Mouse (Mus musculus) liver, adult 2 months (tissue): ENCODE results near the gene Sertad2. TPM values are rescaled to one million over a fixed set of nuclear protein-coding genes. Genes with fewer than 3 reads are reported as not detected.

Experiments
- DNase-seq: peaks from one replicate; pipeline ENCODE4 v3.0.0-alpha.2; 2011; ENCODE audit warnings: low read depth, low spot score; ENCODE audit errors: extremely low read depth
- H3K27ac ChIP-seq: fragments of 200-500 bp; replicated peaks from 2 replicates; pipeline ENCODE4 v1.5.1; 2012; ENCODE audit warnings: low read depth, mild to moderate bottlenecking, control low read depth, inconsistent platforms, low read length; ENCODE audit not compliant: insufficient read depth
- H3K27me3 ChIP-seq: fragments of 200-500 bp; 2 replicates; pipeline ENCODE4 v1.6.1; 2012; ENCODE audit warnings: mild to moderate bottlenecking, moderate library complexity, low read length, inconsistent platforms; ENCODE audit not compliant: control insufficient read depth, insufficient read depth
- H3K36me3 ChIP-seq: fragments of 200-500 bp; 2 replicates; pipeline ENCODE4 v1.6.1; 2012; ENCODE audit warnings: low read length, inconsistent platforms; ENCODE audit not compliant: control insufficient read depth, insufficient read depth
- H3K4me1 ChIP-seq: fragments of 200-500 bp; 2 replicates; pipeline ENCODE4 v1.6.1; 2011; ENCODE audit warnings: low read length; ENCODE audit not compliant: control insufficient read depth, insufficient read depth
- H3K4me3 ChIP-seq: fragments of 200-500 bp; 2 replicates; pipeline ENCODE4 v1.5.1; 2011; ENCODE audit warnings: low read depth, mild to moderate bottlenecking, control low read depth, low read length, moderate library complexity; ENCODE audit not compliant: insufficient read depth
- H3K79me2 ChIP-seq: fragments of 200-500 bp; 2 replicates; pipeline ENCODE4 v1.6.1; 2012; ENCODE audit warnings: inconsistent platforms, mild to moderate bottlenecking, low read length, moderate library complexity; ENCODE audit not compliant: control insufficient read depth, insufficient read depth
- H3K9ac ChIP-seq: fragments of 200-500 bp; 2 replicates; pipeline ENCODE4 v1.6.1; 2012; ENCODE audit warnings: low read depth, mild to moderate bottlenecking, control low read depth, inconsistent platforms, low read length
- CTCF ChIP-seq: fragments of 200-500 bp; IDR thresholded peaks from 2 replicates; pipeline ENCODE4 v1.5.1; 2011; ENCODE audit warnings: low read depth, low read length, control low read depth
- POLR2A ChIP-seq: fragments of 200-500 bp; IDR thresholded peaks from 2 replicates; pipeline ENCODE4 v1.6.1; 2011; ENCODE audit warnings: low read length, control low read depth; ENCODE audit not compliant: insufficient read depth; ENCODE audit errors: extremely low read depth
- WGBS: fragments of 180-500 bp; shearing (Covaris S2); methylation state at CpG from one replicate; pipeline ENCODE4 v1.1.7; 2018; 5-methylcytosine and 5-hydroxymethylcytosine counted together
- polyA plus RNA-seq: library from polyadenylated mRNA; depleted of rRNA; stranded (reverse); fragments of >200 nt; gene quantifications from 2 replicates; pipeline ENCODE4 v1.2.3, GENCODE M21; 2012
- total RNA-seq: library from RNA; depleted of rRNA; stranded (reverse); fragments of >200 nt; gene quantifications from 2 replicates; pipeline ENCODE4 v1.2.3, GENCODE M21; 2014

The Sertad2 gene
- total and polyA plus RNA-seq, 2 experiments: 8.0 to 9.3 TPM

- Histone ChIP-seq H3K4me3 (no peak overlapping the region), H3K27ac (no peak overlapping the region), H3K79me2 (peaks cover 4% of the 10 kb centered on the region; the same call in 1 of the 2 replicates), H3K4me1 (no peaks in the 10 kb centered on the region), H3K9ac (no peak overlapping the region), H3K36me3 (no peaks in the 10 kb centered on the region), H3K27me3 (no peaks in the 10 kb centered on the region)
- WGBS: 65% methylated on average over 8 of the region's 8 CpGs
- TF ChIP-seq POLR2A (no peak), CTCF (no peak)
- DNase-seq: no peak
Observed at GRCm38 (mm10) chr11:20576046-20576635, 33.1 kb downstream of the Sertad2 start.

DNA sequence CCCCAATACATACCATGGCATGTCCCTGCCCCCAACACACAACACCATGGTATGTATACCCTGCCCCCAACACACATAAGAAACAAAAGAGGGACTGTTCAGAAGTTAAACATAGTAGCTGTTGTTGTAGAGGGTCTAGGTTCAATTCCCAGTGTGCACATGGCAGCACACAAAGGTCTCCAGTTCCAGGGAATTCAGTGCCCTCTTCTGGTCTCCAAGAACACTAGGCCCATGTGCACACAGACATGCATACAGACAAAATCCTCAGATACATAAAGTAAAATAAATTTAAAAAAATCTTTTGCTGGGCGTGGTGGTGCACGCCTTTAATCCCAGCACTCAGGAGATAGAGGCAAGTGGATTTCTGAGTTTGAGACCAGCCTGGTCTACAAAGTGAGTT lies 39.7 kb downstream of the Sertad2 start:
- DNase-seq: peak; percentile 3
- Histone ChIP-seq H3K27ac (no peak overlapping the region), H3K4me1 (peaks cover 2% of the 10 kb centered on the region), H3K36me3 (no peaks in the 10 kb centered on the region), H3K4me3 (no peak overlapping the region), H3K27me3 (no peaks in the 10 kb centered on the region), H3K9ac (no peak overlapping the region), H3K79me2 (no peaks in the 10 kb centered on the region)
- TF ChIP-seq CTCF: no peak
- TF ChIP-seq POLR2A: no peak
- 98% methylated on average over 2 of the region's 2 CpGs for WGBS

GRCm38 (mm10) chr11:20585297-20585696 lies 42.2 kb downstream of the Sertad2 start:
- H3K27ac ChIP-seq: no peak overlapping the region
- 95% methylated on average over 1 of the region's 1 CpGs for WGBS

GRCm38 (mm10) chr11:20586180-20586579 lies 43.1 kb downstream of the Sertad2 start:
- H3K4me3 ChIP-seq: no peak overlapping the region

More at GRCm38 (mm10) chr11:20585297-20585696, 42.2 kb downstream of the Sertad2 start:
- Histone ChIP-seq H3K79me2 (no peaks in the 10 kb centered on the region), H3K4me1 (peaks cover 2% of the 10 kb centered on the region), H3K9ac (no peak overlapping the region), H3K4me3 (no peak overlapping the region), H3K36me3 (no peaks in the 10 kb centered on the region), H3K27me3 (no peaks in the 10 kb centered on the region)
- TF ChIP-seq CTCF (no peak), POLR2A (no peak)
- DNase-seq: no peak

GRCm38 (mm10) chr11:20589393-20589792 lies 46.3 kb downstream of the Sertad2 start:
- no peak overlapping the region for H3K4me3 ChIP-seq
- H3K4me1 ChIP-seq: no peaks in the 10 kb centered on the region
- H3K79me2 ChIP-seq: no peaks in the 10 kb centered on the region; the same call in 1 of the 2 replicates
- no peak overlapping the region for H3K27ac ChIP-seq
- no peaks in the 10 kb centered on the region for H3K27me3 ChIP-seq
- no peak overlapping the region for H3K9ac ChIP-seq
- H3K36me3 ChIP-seq: no peaks in the 10 kb centered on the region
- 74% methylated on average over 2 of the region's 2 CpGs for WGBS
- TF ChIP-seq CTCF (no peak), POLR2A (no peak)
- no peak for DNase-seq

More at GRCm38 (mm10) chr11:20586180-20586579, 43.1 kb downstream of the Sertad2 start:
- DNase-seq: no peak
- TF ChIP-seq POLR2A (no peak), CTCF (no peak)
- H3K27ac ChIP-seq: no peak overlapping the region
- H3K4me1 ChIP-seq: peaks cover 2% of the 10 kb centered on the region
- H3K79me2 ChIP-seq: no peaks in the 10 kb centered on the region
- H3K36me3 ChIP-seq: no peaks in the 10 kb centered on the region
- no peak overlapping the region for H3K9ac ChIP-seq
- no peaks in the 10 kb centered on the region for H3K27me3 ChIP-seq

DNA sequence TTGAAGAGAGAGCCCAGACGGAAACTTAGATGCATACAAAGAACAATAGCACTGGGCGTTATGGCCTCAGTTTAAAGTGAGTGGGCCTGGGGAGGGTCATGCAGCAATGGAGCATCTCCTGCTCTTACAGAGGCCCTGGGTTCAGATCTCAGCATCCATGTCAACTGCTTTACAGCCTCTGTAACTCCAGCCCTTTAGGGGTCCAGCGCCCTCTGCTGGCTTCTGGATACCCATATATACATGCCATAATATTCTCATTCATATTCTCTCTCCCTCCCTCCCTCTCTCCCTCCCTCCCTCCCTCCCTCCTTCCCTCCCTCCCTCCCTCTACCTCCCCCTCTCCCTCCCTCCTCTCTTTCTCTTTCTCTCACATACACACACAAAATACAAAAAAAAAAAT lies 49.0 kb downstream of the Sertad2 start:
- no peak for TF ChIP-seq POLR2A
- peak; percentile 37 for TF ChIP-seq CTCF
- H3K4me3 ChIP-seq: no peak overlapping the region
- H3K4me1 ChIP-seq: no peaks in the 10 kb centered on the region
- 73% methylated on average over 3 of the region's 3 CpGs for WGBS
- H3K27ac ChIP-seq: no peak overlapping the region
- peak; percentile 10 for DNase-seq
- H3K9ac ChIP-seq: no peak overlapping the region
- H3K79me2 ChIP-seq: no peaks in the 10 kb centered on the region; the same call in 1 of the 2 replicates
- no peaks in the 10 kb centered on the region for H3K27me3 ChIP-seq
- no peaks in the 10 kb centered on the region for H3K36me3 ChIP-seq
